Mouse (Mus musculus) adrenal gland, postnatal 10 days (tissue): ENCODE measurements around the gene Tmem59. TPM values are rescaled to one million over a fixed set of nuclear protein-coding genes. Genes with fewer than 3 reads are reported as not detected.
A peak's percentile ranks its signal among the peaks of the same experiment; 100 is the strongest.

Experiments
- DNase-seq: peaks from one replicate; pipeline ENCODE4 v3.0.0; 2021; ENCODE audit warnings: mixed read lengths
- long read RNA-seq, 2 experiments: library from polyadenylated mRNA; stranded (forward); transcript quantifications; one replicate each; pipeline ENCODE4 v2.0.0; 2021
- total RNA-seq, 2 experiments: library from RNA; stranded (reverse); gene quantifications; 2 replicates each; pipeline ENCODE4 v1.2.3; 2021

Gene Tmem59
- total RNA-seq, result 100 to 1,000 TPM; 288 to 289 TPM
- long read RNA-seq, experiment 1, transcript Tmem59-201 (8 exons, 1,775 nt), result major isoform, 704 of 728 reads
- long read RNA-seq, experiment 1, partial matches to known transcripts, result 6 of 728 reads
- long read RNA-seq, experiment 1, other reads (novel, unspliced or antisense), result 14 of 728 reads
- long read RNA-seq, experiment 2, transcript Tmem59-201 (8 exons, 1,775 nt), result major isoform, 343 of 352 reads
- long read RNA-seq, experiment 2, partial matches to known transcripts, result 0 of 352 reads
- long read RNA-seq, experiment 2, other reads (novel, unspliced or antisense), result 9 of 352 reads

DNA sequence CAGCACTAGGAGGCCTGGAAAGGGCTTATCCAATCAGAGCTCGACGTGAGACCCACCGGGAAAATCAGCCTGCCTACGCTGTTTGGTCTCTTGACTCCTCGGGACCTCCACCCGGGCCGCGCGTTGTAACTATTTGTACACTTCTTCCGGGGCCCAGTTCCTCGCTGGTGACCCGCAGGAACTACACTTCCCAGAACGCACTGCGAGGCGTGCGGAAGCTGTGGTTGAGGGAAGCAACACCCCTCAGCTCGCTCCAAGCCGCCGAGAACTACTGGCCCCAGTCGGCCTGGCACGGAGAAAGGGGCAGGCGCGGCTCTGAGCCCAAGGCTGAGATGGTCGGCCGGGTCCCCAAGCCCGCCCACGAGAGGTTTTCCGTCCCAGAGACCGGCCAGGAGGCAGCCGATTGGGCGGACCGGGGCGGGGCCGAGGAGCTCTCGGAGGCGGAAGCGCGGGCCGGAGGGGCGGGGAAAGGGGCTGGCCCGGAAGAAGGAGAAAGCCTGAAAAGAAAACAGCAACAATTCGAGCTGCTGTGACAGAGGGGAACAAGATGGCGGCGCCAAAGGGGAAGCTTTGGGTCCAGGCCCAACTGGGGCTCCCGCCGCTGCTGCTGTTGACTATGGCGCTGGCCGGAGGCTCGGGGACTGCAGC lies at the start of gene Tmem59:
Gene Tmem59, plus strand, starts transcription at position 218 of the 648 bp plus-strand sequence.
- peak; percentile 99 for DNase-seq

DNA sequence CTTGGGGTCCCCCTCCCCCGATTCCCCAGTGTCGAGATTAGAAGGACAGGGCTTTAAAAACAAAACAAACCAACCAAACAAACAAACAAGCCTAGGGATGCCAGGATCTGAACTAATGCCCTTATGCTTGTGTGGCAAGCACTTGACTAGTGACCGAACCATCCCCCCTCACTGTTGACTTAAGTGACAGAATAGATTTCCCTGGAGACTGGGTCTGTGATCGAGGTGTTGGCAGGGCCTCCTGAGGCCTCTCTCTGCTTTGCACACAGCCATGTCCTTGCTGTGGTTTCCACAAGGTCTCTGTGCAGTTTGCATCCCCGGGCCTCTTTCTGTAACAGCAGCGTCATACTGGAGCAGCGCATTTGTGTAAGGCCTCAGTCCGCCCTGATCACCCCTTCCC lies 48.8 kb upstream of the Tmem59 start:
- peak; percentile 37 for DNase-seq

DNA sequence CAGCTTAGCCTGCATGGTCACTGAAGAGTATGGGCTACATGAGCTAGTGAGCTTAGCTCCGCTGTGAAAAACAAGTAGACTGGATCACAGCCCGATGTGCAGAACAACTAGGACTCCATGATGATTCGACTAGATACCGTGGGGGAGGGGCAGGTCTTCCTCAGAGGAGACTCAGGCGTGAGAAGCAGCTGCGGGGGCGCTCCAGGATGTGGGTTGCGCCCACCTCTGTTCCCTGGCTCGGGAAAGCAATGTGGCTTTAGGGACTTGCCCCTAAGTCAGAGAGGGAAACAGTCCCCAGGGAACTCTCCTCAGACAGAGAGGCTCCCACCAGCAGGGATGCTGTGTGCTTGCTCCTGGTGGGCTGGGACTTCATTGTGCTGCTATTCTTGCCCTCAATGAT lies 47.7 kb upstream of the Tmem59 start:
- no peak for DNase-seq

DNA sequence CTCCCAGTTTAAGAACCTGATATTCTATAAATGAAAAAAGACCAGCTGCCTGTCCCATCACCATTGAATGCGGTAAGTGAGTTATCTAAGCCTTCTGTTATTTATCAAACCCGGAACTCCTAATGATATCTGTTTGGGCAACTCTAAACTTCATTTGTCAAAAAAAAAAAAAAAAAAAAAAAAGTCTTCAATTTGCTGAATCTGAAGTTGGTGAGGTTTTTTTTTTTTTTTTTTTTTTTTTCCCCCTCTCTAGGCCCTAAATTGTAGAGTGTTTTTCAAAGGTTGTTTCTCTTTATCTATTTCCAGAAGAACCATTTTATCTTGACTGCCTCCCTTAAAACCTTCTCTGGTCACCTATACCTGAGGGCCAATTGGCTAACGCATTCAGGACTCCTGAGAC lies 43.3 kb upstream of the Tmem59 start:
- DNase-seq, result no peak

DNA sequence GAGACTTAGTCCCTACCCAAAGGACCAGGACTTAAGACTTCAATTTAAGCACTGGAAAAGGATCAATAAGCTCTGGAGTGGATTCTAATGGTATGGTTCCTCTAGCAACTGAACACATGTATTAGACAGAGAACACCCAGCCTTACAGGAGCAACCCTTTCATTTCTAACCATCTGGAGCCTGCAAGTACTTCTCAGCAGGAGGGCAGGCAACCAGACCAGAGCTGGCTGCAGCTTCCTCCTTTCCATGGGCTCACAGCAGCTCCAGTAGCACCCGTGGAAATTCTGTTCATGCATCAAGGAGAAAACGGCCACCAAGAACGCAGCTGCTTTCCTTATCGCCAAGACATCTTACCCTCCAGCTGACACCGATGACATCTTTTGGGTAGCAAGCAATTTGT lies 42.5 kb upstream of the Tmem59 start:
- no peak for DNase-seq

DNA sequence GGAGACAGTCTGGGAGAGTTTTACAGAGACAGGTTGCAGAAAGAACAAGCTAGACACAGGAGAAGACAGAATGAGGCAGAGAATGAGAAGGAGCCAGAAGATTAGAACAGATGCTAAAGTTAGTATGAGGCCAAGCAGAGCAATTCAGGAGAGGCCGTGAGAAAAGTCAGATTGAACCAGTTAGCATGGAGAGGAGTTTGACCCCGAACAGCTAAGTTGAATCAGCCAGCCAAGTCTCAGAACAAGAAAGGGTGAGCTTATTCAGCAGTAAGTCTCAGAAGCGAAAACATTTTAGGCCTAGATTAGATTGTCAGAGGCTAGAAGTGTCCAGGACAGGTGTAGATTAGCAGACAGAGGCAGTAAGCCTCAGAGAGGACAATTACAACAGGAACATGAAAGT lies 41.7 kb upstream of the Tmem59 start:
- no peak for DNase-seq

DNA sequence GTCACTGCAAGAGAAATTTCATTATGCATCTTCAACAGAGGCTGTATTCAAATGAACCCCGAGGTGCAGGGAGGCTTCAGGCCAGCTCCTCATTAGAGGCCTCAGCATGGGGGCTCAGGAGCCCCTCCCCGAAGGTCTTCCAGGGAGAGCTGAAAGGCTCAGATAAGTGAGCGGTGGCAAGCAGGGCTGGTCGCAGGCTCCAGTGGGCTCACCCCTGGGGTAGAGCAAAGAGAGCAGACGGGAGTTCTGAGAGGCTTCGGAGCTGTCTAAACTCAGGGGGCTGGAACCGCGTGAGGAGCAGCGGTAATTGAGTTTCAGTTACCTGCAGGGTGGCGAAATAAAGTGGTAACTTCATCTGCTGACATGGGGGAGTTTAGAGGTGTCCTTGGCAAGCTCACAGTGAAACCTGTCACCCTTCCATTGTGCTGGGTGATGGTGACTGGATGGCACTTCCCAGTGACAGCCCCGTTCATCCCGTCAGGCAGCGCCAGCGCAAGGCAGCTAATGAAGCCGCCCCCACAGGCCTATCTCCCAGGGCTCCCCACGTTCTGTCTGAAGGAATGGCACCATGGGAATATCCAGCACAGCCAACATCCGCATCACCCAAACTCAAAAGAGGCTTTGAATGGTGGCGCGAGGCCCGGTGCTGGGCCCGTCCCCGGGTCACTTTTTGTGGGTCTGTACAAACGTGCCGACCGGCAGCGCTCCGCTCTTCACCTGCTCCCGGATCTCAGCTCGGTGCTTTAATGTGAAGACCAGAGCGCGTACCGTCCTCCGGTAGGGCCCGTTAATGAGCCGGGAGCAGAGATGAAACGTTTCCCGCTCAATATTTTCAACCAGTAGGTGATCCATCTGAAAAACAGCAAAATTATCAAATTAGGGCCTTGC lies 39.0 kb upstream of the Tmem59 start:
- no peak for DNase-seq

DNA sequence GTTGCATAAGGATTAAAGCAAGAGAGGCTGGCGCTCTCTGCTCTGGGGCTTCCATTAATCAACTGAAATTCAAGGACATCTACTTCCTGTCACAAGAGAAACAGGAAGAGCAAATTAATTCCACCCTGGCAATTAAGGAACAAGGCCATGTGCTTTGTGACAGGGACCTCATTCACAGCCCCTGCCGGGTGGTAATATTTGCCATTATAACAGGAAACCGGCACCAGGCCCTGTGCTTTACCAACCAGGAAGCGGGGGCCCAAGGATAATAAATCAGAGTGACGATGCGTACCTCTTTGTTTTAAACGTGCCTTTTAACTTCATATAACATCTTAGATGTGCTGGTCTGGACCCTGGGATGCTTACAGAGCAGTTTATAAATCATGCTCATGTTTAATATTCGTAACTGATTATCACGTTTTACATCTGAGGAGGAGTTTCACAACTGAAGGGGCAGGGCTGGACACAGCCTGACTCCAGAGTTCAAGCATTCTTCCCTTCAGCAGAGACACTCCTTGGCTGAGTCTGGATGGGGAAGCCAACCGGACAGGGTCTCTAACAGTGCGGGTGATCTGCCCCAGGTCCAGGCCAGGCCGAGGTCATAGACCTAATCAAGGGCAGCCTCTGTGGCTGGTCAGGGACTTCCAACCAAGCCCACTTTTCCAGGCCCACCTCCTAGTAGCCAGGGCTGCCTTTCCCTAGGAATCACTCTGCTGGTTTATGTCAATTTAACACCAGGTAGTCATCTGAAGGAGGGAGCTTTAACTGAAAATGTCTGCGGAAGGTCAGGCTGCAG lies 38.2 kb upstream of the Tmem59 start:
- DNase-seq, result no peak

DNA sequence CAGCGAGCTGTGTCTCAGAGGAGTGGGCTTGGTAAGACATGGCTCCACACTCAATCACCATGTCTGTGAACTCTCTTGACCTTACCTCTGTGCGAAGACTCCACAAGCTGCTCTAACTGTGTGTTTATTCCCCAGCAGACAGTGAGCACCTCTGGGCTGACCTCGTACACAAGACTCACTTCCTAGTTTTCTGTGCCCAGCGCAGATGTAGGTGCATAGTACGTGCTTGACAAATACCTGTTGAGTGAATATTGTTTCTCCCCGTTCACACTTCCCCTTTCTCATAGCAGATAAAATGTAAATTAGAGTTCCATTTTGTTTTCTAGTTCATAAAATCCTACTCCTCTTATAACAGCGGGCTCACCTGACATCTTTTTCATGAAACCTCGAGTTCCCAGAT lies 34.7 kb upstream of the Tmem59 start:
- no peak for DNase-seq

DNA sequence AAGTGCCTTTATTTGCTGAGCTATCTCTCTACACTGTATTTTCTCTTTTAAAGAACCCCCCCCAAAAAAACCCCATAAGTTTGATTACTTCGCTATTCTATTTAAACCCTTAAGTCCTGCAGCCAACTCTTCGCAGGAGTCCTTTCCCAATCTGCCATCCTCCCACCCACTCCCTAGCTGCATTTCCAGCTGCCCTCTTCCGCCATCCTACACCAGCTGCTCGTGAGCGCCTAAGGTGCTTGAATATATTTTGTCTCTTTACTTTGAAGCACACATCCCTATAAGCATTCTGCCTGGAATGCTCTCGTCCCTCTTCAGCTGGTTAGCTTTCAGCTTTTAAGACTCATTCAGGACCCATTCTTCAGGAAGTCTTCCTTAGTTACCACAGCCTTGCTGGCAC lies 27.2 kb upstream of the Tmem59 start:
- no peak for DNase-seq

DNA sequence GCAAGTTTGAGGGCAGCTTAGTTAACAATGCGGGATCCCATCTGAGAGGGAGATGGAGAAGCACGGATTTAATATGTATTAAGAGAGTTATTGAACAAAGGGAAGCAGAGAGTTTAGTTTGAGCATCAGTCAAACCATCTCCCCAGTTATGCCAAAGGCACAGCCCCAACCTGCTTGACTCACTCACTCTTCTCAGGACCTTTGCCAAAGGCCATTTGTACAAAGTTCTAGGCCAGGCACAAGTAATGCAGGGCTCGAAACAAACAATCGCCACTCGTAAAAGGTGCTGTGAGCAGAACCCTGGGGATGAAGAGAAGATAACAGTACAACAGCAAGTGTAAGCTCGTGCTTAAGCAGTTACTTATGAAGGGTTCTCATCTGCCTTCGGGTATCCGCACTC lies 25.6 kb upstream of the Tmem59 start:
- DNase-seq, result no peak

DNA sequence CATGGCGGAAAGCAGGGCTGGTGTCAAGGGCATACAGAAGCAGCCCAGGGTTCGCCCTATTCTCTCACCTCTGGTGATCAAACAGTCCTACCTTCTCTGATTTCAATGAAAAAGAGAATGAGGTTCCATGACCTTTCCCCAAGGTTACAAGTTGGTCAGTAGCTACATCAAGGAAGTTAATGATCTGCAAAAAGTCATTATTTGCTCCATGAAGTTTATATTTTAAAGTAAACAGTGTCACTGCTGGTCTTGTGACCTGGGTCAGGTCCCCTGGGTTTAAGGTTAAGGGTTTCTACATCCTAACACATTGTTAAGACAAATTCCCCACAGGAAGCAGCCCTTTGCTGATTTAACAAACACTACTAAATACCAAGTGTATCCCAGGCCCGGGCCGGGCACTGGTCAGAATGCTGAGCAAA lies 21.2 kb upstream of the Tmem59 start:
- peak; percentile 10 for DNase-seq

DNA sequence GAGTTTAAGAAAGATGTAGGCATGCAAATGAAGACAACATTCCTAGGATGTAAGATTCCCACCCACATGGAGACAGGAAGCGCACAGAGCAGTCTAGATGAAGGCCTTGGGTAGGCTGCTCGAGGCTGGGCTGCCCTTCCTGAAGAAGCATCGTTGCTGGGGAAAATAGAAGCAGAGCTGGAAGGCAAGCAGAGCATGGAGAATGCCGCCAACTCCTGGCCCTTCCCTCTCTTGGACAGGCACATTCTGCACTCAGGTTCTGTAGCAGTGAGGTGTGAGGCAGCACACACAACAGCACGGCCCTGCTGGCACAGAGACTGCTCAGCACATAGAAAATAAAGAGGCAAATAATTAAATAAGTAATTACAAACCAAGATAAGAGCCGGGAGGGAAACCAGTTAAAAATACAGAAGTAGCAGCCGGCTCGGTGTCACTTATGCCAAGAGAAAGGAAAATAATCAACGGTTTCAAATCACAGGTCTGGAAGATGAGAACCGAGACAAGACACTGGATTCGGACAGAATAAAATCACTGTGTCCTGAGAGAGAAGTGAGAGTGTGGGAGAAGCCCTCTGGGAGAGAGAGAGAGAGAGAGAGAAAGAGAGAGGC lies 18.9 kb upstream of the Tmem59 start:
- peak; percentile 10 for DNase-seq

DNA sequence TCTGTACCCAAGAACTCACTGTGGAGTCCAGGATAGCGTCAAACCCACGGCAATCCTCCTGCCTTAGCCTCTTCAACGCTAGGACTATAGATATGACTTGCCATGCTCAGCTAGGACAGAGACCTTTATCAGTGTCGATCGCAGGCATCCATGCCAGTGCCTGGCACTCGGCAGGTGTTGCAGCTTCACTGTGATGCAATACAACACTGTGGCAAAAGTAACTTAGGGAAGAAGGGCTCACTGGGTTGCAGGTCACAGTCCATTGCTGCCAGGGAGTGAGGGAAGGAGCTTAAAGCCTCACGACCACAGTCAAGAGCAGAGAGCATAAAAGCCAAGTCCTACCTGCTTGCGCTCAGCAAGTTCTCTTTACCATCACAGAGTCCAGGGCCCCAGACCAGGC lies 18.0 kb upstream of the Tmem59 start:
- DNase-seq, result peak; percentile 46

DNA sequence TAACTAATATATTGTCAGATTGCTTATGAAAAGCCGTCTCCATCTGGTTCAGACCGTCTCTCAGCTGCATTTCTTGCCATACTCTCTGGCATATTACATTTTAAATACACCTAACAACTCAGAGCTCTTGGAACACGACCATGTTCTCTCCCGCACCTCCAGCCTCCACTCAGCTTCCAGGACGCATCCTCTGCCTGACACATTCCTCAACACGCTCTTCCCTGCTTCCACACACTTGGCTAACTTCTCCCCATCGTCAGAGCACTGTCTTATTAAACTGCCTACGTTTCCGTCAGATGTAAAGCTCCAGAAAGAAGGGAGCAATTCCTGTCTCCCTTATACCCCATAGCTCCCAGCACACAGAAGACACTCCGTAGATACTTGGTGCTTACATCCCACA lies 14.9 kb upstream of the Tmem59 start:
- no peak for DNase-seq

DNA sequence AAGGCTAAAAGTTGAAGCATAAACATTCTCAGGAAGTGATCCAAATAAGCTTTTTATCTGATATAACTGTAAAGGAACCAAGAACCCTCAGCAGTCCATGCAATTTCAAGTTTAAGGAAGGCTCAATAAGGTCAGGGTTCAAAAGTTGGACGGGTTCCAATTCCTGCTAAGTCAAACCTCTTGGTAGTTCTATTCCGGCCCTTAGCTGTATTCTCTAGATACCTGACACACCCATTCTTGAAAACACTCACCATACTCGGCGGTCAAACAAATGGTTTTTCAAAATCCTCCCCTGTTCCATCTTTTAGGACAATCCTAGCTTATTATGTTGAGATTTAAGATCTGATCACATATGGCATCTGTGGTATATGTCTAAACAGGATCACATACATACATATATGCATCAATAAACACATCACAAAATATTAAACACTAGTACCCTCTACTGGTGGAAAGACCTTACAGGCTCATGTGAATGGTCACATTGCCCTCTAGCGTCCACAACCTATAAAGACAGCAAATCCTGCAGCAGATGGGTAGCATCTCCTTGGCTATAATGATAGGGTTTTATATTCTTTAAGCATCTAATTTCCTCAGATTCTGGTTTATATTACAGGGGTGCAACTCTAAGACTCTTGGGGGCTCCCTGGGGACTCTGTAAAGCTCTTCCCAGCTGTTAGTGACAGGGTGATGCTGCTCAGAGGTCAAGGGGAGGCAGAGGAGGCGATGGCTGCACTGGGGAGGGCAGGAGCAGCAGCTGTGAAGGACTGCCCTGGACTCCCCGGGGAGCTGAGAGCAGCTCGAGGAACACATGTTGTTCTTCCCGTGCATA lies 14.2 kb upstream of the Tmem59 start:
- peak; percentile 78 for DNase-seq

DNA sequence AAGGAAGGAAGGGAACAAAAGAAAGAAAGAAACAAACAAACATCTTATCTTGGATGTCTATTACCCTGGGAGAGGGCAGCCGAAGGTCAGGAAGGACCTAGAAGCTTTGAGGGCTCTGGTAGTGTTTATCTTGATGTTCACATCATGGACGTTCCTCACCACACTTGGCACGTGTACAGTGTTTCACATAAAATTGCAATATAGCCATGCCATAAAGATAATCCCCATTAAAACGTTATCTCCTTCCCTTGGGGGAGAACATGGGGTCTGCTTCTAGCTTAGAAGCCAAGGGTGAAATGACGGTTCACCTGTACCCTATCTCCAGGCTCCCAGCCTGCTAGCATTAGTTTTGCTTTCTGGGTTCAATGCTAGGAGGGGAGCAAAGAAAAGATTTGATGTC lies 11.5 kb upstream of the Tmem59 start:
- DNase-seq, result no peak

DNA sequence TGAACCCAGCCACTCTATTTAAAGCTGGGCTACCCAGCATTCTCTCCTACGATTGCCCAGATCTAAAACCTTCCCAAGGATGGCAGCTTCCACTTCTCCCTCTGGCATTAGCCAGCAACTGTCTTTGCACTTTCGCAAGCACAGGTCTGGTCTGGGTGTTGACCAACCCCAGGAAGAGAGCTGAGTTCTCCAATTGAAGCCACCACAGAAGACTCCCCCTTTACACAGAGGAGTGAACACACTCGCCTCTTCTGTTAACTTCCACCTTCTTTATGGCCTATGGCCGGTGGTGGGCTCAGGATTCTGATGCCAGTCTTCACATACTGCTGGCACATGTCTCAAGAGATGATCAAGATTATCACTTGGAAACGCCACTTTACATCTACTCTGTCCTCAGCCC lies 10.4 kb upstream of the Tmem59 start:
- no peak for DNase-seq

DNA sequence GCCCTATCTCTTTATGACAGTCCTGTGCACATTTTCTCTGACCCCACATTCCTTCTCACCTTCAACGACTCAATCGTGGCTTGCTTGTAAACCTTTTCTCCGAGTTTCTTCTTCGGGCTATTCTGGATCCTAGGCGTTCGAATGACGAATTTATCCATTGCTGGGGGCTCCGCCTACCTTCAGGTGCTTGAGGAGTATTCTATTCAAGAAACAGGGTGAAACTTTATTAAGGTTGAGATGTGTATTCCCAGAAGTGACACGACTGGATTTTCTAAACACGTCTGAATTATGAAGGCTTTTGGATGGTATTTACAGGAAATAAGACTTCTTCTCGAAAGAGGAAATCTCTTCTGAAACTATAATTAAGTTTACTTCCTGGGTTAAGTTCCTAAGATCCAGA lies 693 bp upstream of the Tmem59 start:
- no peak for DNase-seq

DNA sequence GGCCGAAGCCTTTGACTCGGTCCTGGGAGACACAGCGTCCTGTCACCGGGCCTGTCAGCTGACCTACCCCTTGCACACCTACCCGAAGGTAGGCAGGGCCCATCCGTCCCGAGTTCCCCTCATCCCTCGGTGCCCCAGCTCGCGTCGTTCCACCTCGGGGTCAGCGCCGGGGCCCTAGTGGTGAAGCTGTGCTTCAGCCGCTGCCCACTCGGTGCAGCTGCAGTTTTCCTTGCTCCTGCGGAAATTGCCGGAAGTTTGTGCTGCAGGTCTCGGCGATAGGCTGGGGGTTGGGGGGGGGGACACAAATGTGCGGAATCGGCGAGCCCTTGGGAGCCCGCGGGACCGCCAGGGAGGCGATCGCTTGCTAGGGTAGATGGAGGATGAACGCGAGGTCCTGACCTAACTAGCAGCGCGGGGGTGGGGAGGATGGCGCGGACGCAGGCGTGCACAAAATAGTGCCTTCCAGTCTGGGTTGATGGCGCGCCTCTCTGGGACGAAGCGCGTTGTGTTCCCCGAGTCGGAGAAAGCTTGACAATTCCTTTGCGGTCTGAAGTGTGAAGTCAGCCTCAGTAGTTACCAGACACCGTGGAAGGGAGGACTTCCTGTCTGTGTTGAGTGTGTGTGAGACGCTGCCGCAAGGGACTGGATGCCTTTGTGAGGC lies 761 bp downstream of the Tmem59 start, which contains the start of gene Tceanc2:
Gene Tceanc2, minus strand, starts transcription at position 287 of the 661 bp plus-strand sequence.
- peak; percentile 73 for DNase-seq
